Mouse (Mus musculus) heart, postnatal 36 days (tissue): ENCODE results near the gene Cux1. TPM values are rescaled to one million over a fixed set of nuclear protein-coding genes. Genes with fewer than 3 reads are reported as not detected.

Experiments
- DNase-seq, 2 experiments: peaks; one replicate each; pipeline ENCODE4 v3.0.0; 2021 to 2022
- intact Hi-C: fragments of 180-260 bp; cut with DNase I; formaldehyde crosslinking; loops from one replicate; pipeline ENCODE4 v1.15.1; 2025
- total RNA-seq, 2 experiments: library from RNA; stranded (reverse); gene quantifications; 2 replicates each; pipeline ENCODE4 v1.2.3; 2021

Gene Cux1
- total RNA-seq, 2 experiments from 2014 or later: 93.1 to 99.6 TPM

DNA sequence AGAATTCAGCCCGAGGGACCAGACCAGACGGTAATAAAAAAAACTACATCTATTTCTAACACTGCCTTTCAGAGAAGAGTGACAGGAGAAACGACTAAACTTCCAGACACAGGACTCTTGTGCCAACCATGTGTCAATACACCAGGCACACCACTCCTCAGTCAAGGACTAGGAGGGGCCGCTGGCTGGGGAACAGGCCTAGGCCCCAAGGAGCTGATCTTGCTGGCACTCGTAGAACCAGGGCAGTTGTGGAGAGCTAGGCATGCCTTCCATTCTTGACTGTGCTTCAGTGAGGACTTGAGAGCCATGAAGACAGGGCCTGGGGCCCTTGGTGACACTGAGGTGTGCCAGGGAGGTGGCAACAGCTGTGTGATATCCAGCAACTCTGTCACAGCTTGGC, 121.3 kb downstream of the Cux1 start:
- DNase-seq: no peak

DNA sequence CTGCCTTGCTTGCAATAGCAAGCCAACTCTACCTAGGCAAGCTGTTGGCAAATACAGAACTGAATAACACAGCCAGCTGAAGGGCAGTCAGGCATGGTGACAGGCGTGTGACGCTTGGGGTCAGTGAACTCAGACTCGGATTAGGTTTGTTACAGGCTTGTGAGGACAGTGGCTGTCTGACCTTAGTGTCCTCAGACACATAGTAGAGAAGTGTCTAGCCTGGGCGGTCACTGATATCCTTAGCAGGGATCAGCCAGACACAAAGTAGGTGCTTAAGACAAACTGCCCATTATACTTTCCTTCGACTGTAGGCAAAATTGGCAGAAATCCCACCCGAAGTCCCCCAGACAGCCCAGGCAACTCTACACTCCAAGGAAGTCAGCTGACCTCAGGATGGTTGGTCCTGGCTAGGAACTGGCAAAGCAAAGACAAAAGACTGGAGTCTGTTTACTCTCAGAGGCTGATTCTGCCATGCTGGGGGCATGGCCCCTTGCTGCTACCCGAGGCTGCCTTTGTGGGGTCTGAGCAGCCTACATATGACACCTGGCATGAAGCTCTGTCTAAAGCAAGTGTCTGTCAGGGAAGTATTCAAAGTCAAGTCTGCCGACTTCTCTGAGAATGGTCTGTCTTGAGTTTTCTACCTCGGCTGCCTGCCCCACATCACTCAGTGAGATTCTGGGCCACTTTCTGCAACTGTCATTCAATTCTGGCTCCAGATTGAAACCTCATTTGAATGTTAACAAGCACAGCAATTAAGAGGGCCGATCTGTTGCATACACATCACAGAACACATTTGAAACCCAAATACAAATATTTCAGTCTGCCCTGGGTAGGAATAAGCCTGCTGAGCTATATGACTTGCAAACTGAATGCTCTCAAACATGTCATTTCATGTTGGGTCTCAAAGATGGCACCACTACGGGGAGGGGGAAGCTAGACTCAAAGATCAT, 124.8 kb downstream of the Cux1 start:
- DNase-seq: no peak
- intact Hi-C loops: no loop called here

More for the DNA sequence above, 121.3 kb downstream of the Cux1 start:
- intact Hi-C loops: no loop called here

DNA sequence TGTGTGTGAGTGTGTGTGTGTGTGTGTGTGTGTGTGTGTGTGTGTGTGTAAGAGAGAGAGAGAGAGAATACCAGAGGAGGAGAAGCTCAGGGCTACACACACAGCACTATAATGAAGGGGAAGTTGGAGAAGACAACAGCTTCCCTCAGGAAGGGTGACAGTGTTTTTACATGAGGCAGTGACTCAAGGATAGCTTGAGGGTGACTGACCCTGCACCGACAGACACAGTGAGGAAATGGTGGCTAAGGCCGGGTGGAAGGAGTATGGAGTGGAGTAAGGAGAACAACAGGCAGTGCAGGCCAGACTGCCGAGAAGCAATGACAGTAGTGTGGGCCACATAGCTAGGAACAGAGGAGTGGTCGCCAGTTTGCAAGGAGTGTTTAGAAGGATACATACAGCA, 137.6 kb downstream of the Cux1 start:
- no peak for DNase-seq
- intact Hi-C loops: no loop called here

DNA sequence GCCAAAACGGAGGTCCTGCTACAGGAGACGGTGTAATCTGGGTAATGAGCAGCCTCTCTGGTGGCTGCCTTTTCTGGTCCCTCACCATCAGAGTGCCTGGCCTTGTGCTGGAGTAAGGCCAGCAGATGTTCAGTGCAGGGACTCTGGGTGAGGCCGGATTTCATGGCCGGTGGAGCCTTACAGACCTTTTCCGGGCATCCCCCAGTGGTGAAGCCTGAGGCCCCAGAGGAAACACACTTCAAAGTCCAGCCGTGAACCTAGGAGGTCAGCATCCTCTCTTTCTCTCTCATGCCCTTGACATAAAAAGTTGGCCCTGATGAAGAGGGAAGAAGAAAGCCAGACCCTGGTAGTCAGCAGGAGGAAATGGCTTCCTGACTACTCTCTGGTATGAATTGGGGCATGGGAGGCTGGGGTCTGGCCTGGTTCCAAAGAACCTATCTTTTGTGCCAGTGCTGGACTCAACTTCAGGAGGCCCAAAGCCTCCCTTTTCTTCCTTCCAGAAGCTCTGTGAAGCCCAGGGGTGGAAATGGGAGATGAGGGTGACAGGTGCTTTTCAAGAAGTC, 138.7 kb downstream of the Cux1 start:
- intact Hi-C loops: no loop called here
- DNase-seq: peak in 1 of 2 experiments; percentile 46

DNA sequence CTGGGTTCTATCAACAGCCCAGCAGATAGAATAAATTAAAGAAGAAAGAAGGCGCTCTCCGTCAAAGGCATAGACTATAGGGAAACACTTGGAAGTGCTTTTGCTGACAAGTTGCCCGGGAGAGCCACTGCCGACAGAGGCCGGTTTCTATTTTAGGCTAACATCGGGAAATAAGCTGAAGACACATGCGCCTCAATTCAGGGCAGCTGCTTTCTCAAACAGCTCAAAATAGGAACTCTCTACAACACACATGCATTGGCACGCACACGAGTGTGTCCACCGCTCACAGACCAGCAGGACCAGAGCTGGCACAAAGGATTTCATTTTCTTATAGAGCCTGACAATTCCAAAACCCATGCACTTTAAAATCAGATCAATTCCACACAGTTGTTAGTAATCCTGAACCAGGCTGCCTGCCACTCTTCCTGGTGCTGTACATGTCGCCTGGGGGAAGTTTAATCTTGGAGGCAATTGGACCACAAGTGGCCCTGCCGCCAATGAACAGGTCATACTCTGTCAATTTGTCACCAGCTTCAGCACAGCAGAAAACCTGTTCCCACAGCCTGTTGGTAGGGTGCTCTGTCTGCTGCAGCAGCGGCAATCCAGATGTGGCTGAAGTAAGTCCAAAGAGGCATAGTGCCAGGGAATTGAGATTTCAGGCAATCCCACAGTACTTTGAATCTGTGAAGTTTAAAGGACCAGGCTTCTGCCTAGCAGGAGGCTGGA, 139.4 kb downstream of the Cux1 start:
- DNase-seq: peak; percentile 36 to 49
- intact Hi-C loops: loop anchor here (2.0 kb wide), 1 partner anchor 139 kb away; the partner anchor contains the start of gene Cux1

DNA sequence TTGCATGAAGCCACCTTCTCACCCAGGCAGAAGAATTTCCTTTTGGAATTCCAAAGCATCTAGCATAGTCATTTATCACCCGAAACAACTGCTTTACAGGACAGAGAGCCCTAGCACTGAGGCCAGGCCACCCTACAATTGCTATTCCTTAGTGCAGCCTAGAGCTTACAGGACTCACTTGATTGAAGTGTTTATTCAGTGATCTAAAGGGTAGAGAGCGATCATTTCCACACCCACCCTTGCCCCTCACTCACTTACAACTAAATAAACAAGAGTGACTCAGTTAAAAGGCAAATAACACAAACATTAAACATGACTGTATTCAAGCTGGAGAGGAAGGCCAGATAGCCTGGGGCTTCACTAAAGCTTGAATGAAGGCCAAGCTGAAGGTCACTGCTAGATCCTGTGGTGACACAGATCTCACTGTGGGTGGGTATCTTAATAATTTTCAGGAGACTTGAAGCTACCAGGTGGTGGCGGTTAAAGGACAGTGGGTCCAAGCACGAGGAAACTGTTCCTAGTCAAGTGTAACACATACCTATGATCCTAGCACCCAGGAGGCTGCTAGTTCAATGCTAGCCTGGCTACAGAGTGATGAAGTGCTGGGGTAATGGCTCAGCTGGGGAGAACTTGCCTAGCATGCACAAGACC, 140.0 kb downstream of the Cux1 start:
- no peak for DNase-seq
- intact Hi-C loops: loop anchor here (2.0 kb wide), 1 partner anchor 140 kb away; the partner anchor contains the start of gene Cux1

DNA sequence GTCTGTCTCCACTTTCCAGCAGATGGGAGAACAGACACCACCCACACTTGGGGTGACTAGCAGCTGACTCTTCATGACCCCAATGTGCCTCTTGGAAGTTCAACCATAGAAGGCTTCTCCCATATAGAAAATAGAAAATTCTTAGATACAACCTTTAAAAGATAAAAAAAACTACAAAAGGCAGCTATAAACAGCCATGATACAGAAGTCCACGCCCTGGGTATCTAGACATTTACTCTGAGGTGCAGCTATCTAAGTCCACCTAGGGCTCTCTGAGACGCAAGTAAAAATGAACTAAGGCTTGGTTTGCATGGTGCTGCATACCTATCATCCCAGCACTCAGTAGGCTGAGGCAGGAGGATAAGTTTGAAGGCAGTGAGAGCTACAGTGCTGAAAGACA, 144.3 kb downstream of the Cux1 start:
- no peak for DNase-seq
- intact Hi-C loops: no loop called here

DNA sequence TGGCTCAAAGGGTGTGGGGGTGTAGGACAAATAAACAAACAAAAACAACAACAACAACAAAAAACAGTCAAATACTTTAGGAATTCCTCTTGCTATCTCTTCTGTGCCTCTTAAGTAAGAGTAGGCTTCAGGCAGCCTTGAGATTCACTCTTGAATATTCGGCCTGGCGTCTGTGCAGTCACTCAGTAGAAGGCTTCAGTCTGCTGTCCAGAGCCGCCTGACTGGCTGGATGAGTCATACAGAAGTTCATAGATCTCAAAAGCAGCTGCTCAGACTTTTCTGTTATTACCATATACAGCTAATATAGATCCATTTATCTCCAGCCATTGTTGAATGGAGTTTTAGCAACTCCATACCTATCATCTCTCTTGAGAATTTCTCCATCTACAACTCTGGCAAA, 145.4 kb downstream of the Cux1 start:
- intact Hi-C loops: no loop called here
- DNase-seq: no peak

DNA sequence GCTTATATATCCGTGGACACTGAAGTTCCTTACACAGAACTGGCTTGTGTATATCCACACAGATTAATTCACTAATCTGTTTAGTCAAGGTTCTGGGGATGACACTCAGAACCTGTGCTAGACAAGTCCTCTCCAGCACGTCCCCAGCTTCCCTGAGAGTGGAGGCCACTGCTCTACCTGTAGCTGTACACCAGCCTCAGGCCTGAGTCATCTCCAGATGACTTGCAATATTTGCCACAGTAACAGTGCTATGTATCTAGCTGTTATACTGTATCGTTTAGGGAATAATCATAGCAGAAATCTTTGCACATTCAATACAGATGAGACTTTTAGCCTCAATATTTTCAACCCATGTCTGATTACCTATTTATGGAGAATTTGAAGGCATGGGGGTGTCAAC, 146.0 kb downstream of the Cux1 start:
- DNase-seq: no peak
- intact Hi-C loops: no loop called here

DNA sequence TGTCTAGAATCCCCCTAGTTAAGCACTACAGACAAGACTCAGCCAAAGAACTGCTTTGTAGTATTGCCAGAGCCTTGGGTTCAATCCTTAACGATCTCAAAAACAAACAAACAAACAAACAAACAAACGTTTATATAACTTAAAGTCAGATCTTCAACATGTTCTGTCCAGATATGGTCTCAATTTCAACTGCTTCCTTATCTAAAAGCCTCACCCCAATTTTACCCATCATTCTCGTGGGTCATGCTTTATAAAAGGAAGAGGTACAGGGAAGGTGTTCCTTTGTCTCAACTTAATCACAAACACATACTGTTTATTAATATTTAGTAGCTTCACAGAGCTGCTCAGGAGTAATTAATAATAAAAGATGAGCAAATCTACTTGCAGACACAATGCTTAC, 146.9 kb downstream of the Cux1 start:
- intact Hi-C loops: no loop called here
- DNase-seq: no peak

DNA sequence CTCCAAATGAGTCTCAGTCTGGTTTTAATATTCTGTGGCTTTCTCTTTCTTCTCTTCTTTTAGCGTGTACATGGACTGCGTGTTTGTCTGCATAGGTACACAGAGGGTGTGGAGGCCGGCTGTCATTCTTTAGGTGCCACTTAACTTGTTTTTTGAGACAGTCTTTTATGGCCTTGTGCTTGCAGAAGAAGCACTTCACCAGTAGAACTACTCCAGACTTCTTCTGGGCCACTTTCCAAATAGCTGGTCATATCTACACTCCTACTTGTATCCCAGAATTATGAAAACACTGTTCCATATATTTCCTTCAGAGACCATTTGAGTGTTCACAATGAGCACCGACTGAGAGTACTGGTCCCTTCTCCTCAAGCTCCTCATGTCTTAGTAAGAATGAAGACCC, 149.4 kb downstream of the Cux1 start:
- no peak for DNase-seq
- intact Hi-C loops: no loop called here

DNA sequence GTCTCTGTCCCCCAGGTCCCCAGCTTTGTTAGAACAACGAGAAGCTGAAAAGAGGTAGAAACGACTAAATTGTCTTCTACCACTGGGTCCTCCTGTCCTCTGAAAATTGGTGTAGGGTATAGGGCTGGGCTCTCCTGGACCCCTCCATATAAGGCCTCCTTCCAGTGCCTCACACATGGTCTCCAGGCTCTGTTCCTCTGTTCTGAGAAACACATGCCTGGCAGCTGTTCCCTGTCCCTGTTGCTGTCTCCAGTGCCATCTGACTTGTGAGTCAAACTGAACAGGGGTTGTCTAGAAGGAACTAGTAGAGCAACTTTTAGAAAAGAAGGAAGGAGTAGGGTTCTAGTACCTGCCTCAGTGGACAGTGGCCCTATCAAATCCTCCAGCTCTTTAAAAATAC, 152.8 kb downstream of the Cux1 start:
- intact Hi-C loops: no loop called here
- no peak for DNase-seq

DNA sequence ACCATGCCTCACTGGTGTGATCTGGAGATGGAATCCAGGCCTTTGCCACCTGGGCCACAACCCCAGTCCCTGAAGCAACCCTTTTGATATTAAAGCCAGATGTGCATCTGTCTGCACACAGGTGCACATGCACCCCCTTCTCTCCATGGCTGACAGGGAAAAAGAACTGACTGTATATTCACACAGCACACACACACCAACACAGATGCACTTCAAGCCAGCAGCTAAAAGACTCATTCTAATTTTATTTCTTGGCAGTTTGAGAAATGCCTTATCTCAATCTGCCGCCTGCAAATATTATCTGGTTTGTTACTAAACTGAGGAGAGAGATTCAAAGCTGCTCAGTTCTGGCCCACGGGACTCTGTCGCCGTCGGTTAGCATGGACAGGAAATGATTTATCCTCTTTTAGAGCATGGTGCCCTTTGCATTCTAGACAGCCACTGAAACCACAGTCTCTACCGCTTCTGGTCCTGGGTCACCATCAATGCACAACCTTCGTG, 156.6 kb downstream of the Cux1 start:
- intact Hi-C loops: no loop called here
- no peak for DNase-seq

DNA sequence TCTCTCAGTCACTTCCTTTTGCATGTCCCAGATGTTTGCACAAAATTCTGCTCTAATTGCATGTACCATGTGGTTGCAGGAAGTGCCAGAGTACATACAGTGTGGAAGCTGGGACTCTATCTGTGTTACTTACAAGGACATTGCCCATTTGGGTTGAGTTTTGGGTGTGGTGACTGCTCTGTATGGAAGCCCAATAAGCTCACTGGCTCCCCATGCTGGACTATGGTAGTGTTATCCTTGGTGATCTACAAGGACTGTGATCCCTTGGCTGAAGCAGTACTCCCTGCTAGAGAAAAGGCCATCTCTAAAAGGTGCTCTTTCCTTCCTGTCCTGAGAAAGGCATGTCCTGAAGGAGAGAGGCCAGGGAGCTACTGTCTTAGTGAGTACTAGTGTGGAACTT, 160.9 kb downstream of the Cux1 start:
- no peak for DNase-seq
- intact Hi-C loops: no loop called here

DNA sequence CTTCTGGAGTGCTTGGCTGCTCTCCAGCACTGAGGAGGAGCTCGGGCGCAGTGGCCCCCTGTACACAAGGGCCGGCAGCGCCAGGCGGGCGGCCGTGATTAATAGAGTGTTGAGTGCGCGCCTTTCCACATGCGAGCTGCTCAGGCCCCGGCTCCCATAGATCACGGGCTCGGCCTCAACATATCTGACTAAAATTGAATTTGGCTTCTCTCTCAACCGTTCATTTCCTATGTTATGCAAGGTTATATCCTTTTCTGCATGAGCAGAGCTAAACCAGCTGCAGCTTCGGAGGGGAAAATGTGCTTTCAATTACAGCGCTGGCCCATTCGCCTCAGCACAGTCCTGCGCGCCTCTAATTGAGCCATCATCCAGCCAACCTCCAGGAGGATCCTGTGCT, 163.7 kb downstream of the Cux1 start:
- peak; percentile 29 to 40 for DNase-seq
- intact Hi-C loops: no loop called here

DNA sequence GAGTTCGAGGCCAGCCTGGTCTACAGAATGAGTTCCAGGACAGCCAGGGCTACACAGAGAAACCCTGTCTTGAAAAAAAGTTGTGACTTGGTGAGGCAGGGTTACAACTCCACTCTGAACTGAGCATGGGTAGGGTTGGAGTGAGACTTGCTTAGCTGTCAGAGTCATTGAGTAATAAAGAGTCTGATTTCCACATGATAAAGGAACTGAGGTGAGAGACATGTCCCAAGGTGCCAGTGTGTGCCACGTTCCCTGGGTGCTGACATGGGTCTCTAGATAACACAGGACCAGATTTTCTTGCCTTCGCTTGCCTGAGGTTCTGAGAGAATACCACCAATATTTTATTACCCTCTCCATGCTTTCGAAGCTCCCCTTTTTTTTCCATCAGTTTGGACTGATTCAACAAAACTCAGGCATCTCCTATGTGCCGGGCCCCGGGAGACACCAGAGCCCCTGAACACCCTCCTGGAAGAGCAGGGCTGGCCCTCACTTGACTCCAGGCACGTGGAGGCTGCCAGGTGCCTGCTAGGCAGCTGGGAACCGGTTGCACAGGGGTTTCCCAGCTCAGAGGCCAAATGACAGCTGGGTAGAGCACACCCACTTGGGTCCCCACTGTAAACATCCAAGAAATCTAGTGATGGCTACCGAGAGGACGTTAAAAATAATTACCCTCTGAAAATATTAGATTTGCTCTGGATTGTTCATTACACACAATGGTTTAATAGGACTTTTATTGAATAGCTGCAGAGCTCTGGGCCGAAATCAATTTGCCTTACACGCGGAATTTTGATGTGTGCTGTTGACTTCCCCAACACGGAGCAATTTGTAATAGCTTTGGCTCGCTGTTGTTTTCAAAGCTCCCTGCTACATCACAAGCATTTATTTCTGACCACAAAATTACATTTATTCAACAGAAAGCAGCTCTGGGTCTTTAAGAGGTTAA, 164.4 kb downstream of the Cux1 start:
- no peak for DNase-seq
- intact Hi-C loops: no loop called here

DNA sequence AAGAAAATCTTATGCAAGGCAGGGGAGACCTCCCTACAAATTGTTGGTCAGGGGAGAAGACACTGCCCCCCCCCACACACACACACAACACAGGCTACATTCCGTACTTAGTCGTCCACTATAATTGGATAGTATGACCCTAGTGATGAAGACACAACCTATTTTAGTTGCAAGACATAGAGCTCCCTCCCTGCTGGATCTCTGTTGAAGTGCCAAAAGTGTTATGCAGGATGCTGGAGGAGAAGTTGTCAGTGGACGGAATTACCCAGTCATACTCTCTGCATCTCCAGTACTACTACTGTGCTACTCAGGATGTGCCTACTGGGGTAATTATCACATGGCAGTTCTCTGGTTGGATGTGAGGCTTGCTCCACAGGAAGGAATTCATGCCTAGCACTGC, 168.6 kb downstream of the Cux1 start:
- no peak for DNase-seq
- intact Hi-C loops: no loop called here

DNA sequence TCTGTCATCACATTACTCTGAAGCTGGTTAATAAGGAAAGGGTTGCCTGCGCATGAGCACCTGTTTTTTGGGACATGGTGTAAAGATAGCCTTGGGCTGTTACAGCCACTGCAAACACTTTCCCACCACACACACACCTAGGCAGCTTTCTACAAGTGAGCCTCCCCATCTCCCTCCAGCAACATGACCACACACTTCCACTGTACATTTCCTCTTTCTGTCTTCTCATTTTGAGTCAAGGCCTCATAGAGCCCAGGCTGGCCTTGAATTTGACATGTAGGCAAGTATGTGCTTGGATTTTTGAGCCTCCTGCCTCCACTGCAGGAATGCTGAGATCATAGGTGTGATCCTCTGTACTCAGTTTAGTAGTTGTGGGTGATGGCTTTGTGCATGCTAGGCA, 170.6 kb downstream of the Cux1 start:
- intact Hi-C loops: no loop called here
- DNase-seq: no peak

DNA sequence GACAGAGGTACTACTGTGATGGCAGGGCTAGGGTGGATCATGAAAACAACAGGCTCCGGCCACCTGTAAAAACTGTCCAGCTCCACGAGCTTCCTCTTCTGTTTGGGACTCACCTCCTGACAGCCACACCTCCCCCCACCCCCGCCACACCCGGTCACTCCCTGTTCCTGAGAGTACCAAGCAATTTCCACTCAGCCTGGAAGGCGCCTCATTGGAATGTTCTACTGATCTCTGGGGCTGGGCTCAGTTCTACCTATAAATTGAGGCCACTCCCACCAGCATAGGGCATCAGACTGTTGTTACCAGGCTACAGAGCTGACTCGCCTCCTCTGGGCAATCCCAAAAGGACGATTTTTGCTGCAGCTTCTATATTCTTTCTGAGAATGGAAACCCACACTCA, 171.0 kb downstream of the Cux1 start:
- DNase-seq: no peak
- intact Hi-C loops: no loop called here
